Mouse (Mus musculus) E14TG2a.4 (cell line): Measurements from ENCODE around the gene Ncmap.

Experiments used
- CTCF ChIP-seq: conservative IDR thresholded peaks from 2 replicates; pipeline ENCODE4 v1.5.1; 2014; ENCODE audit warnings: low read length
- NANOG ChIP-seq: IDR thresholded peaks from 2 replicates; pipeline ENCODE4 v1.6.1; 2014; ENCODE audit warnings: borderline replicate concordance, low read length, mixed read lengths
- POU5F1 ChIP-seq: IDR thresholded peaks from 2 replicates; pipeline ENCODE4 v1.6.1; 2014; ENCODE audit warnings: low read length, borderline replicate concordance

- TF ChIP-seq POU5F1 (no peak), CTCF (no peak), NANOG (no peak)
These were observed 40.7 kb downstream of the Ncmap start for GRCm38 (mm10) chr4:135357221-135357920.
